Mouse (Mus musculus) forebrain, embryonic 11.5 days (tissue): ENCODE measurements around the gene Hirip3. TPM values are rescaled to one million over a fixed set of nuclear protein-coding genes. Genes with fewer than 3 reads are reported as not detected.

ENCODE experiments used
- ATAC-seq: fragments of 200-750 bp; cut with Nextera tagmentation; replicated peaks from 2 replicates; pipeline ENCODE4 v1.8.0; 2017; ENCODE audit warnings: moderate TSS enrichment; ENCODE audit not compliant: low FRiP score
- DNase-seq: peaks from one replicate; pipeline ENCODE4 v3.0.0-alpha.2; 2017; ENCODE audit warnings: low spot score
- H3K27ac ChIP-seq: fragments of 300-500 bp; sonication (generic); 2 replicates; pipeline ENCODE4 v1.5.1; 2014; ENCODE audit warnings: low read depth, low read length
- H3K27me3 ChIP-seq: fragments of 300-500 bp; sonication (generic); 2 replicates; pipeline ENCODE4 v1.6.1; 2014; ENCODE audit warnings: mild to moderate bottlenecking, low read length, mixed read lengths; ENCODE audit not compliant: control insufficient read depth, insufficient read depth
- H3K36me3 ChIP-seq: fragments of 300-500 bp; sonication (generic); 2 replicates; pipeline ENCODE4 v1.6.1; 2014; ENCODE audit warnings: mild to moderate bottlenecking, low read length, moderate library complexity, mixed read lengths; ENCODE audit not compliant: control insufficient read depth, insufficient read depth
- H3K4me1 ChIP-seq: fragments of 300-500 bp; sonication (generic); replicated peaks from 2 replicates; pipeline ENCODE4 v1.6.1; 2014; ENCODE audit warnings: low read length, mixed read lengths; ENCODE audit not compliant: control insufficient read depth, insufficient read depth
- H3K4me2 ChIP-seq: fragments of 300-500 bp; sonication (generic); 2 replicates; pipeline ENCODE4 v1.6.1; 2014; ENCODE audit warnings: low read depth, mild to moderate bottlenecking, low read length, moderate library complexity, mixed read lengths; ENCODE audit not compliant: severe bottlenecking
- H3K4me3 ChIP-seq: fragments of 300-500 bp; sonication (generic); 2 replicates; pipeline ENCODE4 v1.5.1; 2014; ENCODE audit warnings: low read depth, low read length
- H3K9ac ChIP-seq: fragments of 300-500 bp; sonication (generic); 2 replicates; pipeline ENCODE4 v1.6.1; 2014; ENCODE audit warnings: low read length
- H3K9me3 ChIP-seq: fragments of 300-500 bp; sonication (generic); 2 replicates; pipeline ENCODE4 v1.6.1; 2016; ENCODE audit warnings: low read length, mixed read lengths; ENCODE audit not compliant: control insufficient read depth
- WGBS: fragments of 180-500 bp; shearing (Covaris S2); extraction: QIAGEN DNeasy Blood & Tissue Kit; methylation state at CpG from one replicate; pipeline ENCODE4 v1.1.7; 2014; 5-methylcytosine and 5-hydroxymethylcytosine counted together
- polyA plus RNA-seq: library from polyadenylated mRNA; unstranded; fragments of >200 nt; fragmentation: Nextera tagmentation; extraction: Ambion mirVana; gene quantifications from 2 replicates; pipeline ENCODE4 v1.2.1, GENCODE M21; 2014

The Hirip3 gene
- polyA plus RNA-seq, 1 experiment from 2014 or later = 29.9 TPM

GRCm38 (mm10) chr7:126860987-126861386, 785 bp upstream of the Hirip3 start:
- H3K4me2 ChIP-seq = peak overlapping the region; percentile 72
- H3K9me3 ChIP-seq = no peaks in the 10 kb centered on the region
- peak overlapping the region; percentile 64 for H3K4me3 ChIP-seq
- H3K36me3 ChIP-seq = peaks cover 12% of the 10 kb centered on the region; the same call in 1 of the 2 replicates
- no peaks in the 10 kb centered on the region for H3K27me3 ChIP-seq
- H3K4me1 ChIP-seq = peaks cover 20% of the 10 kb centered on the region
- WGBS = 76% methylated on average over 5 of the region's 5 CpGs
- peak overlapping the region; percentile 87 for H3K9ac ChIP-seq
- no peak for DNase-seq
- no peak overlapping the region for H3K27ac ChIP-seq
- no peak for ATAC-seq

- Histone ChIP-seq H3K9ac (peak within 1 kb of the TSS; percentile 87), H3K9me3 (no peaks in the 10 kb centered on the region), H3K27ac (peak within 1 kb of the TSS; percentile 84), H3K4me3 (peak within 1 kb of the TSS; percentile 64), H3K27me3 (no peaks in the 10 kb centered on the region), H3K4me1 (peaks cover 20% of the 10 kb centered on the region), H3K4me2 (peak within 1 kb of the TSS; percentile 72), H3K36me3 (peaks cover 17% of the 10 kb centered on the region; the same call in 1 of the 2 replicates)
- WGBS = under 1% methylated on average over 41 of the region's 41 CpGs
- ATAC-seq (peak; percentile 76), DNase-seq (peak; percentile 96)
Observed at GRCm38 (mm10) chr7:126862147-126862784, 494 bp downstream of the Hirip3 start, which contains the start of gene Ino80e. TSS of gene Ino80e (minus strand) at chr7:126862377.

DNA sequence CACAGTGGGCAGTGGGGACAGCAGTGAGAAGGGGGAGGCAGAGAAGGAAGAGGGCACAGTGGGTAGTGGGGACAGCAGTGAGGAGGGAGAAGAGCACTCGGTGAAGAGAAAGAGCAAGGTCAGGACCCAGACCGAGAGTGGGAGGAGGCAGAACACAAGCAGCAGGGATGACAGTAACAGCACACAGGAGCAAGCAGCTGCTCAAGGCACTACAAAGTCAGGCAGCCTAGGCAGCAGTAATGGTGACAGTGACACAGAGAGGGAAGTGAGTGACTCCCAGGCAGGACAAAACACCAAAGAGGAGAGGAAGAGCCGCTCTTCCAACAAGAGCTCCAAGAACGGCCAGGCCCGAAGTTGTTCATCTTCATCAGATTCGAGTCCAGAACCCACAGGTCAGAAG, 2.0 kb downstream of the Hirip3 start:
- 71% methylated on average over 6 of the region's 6 CpGs for WGBS
- Histone ChIP-seq H3K36me3 (peaks cover 17% of the 10 kb centered on the region; the same call in 1 of the 2 replicates), H3K27ac (0 out of 2 replicates have a peak overlapping the region, but pooled peaks have one; percentile 7), H3K4me2 (peak overlapping the region; percentile 72), H3K9ac (peak overlapping the region; percentile 87), H3K27me3 (no peaks in the 10 kb centered on the region), H3K4me3 (peak overlapping the region; percentile 64), H3K4me1 (peaks cover 20% of the 10 kb centered on the region), H3K9me3 (no peaks in the 10 kb centered on the region)
- DNase-seq = no peak
- no peak for ATAC-seq

- no peak overlapping the region for H3K4me3 ChIP-seq
- WGBS = 89% methylated on average over 2 of the region's 2 CpGs
- peaks cover 16% of the 10 kb centered on the region for H3K4me1 ChIP-seq
- no peaks in the 10 kb centered on the region for H3K27me3 ChIP-seq
- no peak overlapping the region for H3K9ac ChIP-seq
- H3K27ac ChIP-seq = no peak overlapping the region
- H3K36me3 ChIP-seq = peaks cover 39% of the 10 kb centered on the region
- H3K4me2 ChIP-seq = no peak overlapping the region
- ATAC-seq (no peak), DNase-seq (no peak)
- H3K9me3 ChIP-seq = no peaks in the 10 kb centered on the region
Observed at GRCm38 (mm10) chr7:126867534-126867933, 5.8 kb downstream of the Hirip3 start.

DNA sequence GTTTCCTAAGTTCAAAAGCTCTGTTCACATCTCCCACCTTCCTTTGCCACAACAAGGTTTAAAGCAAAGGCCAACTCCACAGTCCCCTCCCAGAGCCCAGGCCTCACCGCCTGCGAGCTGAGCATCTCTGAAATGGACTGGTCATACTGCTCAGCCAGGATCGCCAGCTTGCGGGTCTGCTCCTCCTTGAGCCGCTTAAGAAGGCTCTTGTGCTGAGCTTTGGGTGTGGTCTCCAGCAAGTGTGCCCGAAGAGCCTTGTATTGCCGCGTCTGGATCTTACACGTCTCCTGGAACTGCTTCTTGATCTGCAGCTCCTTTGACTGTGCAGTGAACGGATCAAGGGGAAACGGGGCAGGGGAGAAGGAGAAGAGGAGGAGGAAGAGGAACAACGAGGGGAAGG, 6.2 kb downstream of the Hirip3 start:
- Histone ChIP-seq H3K9ac (no peak overlapping the region), H3K4me3 (no peak overlapping the region), H3K27me3 (no peaks in the 10 kb centered on the region), H3K36me3 (peaks cover 39% of the 10 kb centered on the region), H3K9me3 (no peaks in the 10 kb centered on the region), H3K4me2 (no peak overlapping the region), H3K4me1 (peaks cover 16% of the 10 kb centered on the region), H3K27ac (no peak overlapping the region)
- ATAC-seq = no peak
- no peak for DNase-seq
- WGBS = 90% methylated on average over 12 of the region's 12 CpGs

DNA sequence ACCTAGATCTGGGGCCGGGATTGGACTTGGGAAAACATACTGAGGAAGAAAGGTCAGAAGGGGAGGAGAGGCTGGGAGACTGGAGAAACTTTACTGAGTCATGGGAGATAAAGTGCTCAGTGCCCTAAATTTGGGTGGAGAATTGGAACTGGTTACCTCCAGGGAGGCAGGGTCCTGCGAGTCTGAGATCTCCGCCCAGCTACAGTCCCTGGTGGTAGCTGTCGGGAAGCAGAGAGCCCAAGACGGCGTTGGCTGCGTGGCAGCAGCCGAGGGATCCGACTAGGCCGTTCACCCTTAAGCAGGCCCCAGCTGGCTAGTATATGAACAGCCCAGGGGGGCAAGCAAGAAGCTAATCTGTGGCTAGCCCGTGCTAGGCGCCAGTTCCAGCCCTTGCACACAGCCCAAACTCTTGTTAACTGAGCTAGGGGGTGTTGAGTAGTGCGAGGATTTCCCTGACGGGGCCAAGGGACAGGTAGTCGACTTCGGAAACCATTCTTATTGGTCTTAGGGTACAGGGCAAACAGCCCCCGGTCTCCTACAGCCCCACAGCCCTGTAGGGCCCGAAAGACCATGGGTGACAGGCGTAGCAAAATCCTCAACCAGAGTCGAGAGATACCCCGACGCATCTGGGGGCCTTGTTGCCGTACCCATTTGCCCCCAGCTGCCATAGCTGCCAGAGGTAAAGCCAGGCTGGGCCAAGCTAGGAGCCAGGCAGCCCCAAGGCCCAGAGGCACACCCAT, 8.2 kb downstream of the Hirip3 start:
- Histone ChIP-seq H3K9ac (no peak overlapping the region), H3K4me2 (no peak overlapping the region), H3K4me1 (no peaks in the 10 kb centered on the region), H3K36me3 (peaks cover 43% of the 10 kb centered on the region), H3K27ac (no peak overlapping the region), H3K9me3 (no peaks in the 10 kb centered on the region), H3K27me3 (no peaks in the 10 kb centered on the region), H3K4me3 (no peak overlapping the region)
- ATAC-seq (no peak), DNase-seq (no peak)
- 93% methylated on average over 23 of the region's 23 CpGs for WGBS

- H3K9me3 ChIP-seq = no peaks in the 10 kb centered on the region
- no peak overlapping the region for H3K9ac ChIP-seq
- no peaks in the 10 kb centered on the region for H3K27me3 ChIP-seq
- H3K4me2 ChIP-seq = no peak overlapping the region
- DNase-seq (no peak), ATAC-seq (no peak)
- no peak overlapping the region for H3K4me3 ChIP-seq
- H3K27ac ChIP-seq = no peak overlapping the region
- peaks cover 37% of the 10 kb centered on the region for H3K36me3 ChIP-seq
- H3K4me1 ChIP-seq = no peaks in the 10 kb centered on the region
- 87% methylated on average over 2 of the region's 2 CpGs for WGBS
Observed at GRCm38 (mm10) chr7:126870520-126870891, 8.7 kb downstream of the Hirip3 start.

DNA sequence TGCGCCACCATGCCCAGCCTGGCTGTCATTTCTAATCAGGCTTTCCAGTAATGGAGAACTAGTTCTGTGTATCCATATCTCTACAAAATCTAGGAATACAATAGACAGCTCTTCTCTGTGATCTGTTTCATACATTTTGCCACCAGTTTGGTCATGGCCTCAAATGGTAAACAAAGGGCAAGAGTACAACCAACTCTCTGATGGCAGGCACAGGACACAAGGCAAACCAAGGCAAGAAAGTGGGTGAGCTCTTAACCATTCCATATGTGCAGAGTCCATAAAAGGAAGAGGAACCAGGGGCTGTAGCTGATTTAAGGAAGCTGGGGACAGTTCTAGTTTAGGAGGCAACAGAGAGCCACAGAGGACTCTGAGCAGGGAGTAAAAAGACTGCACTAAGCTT, 15.5 kb downstream of the Hirip3 start:
- WGBS = 97% methylated on average over 1 of the region's 1 CpGs
- no peak overlapping the region for H3K4me2 ChIP-seq
- no peak overlapping the region for H3K4me3 ChIP-seq
- no peak for DNase-seq
- ATAC-seq = no peak
- no peaks in the 10 kb centered on the region for H3K27me3 ChIP-seq
- no peak overlapping the region for H3K9ac ChIP-seq
- H3K9me3 ChIP-seq = no peaks in the 10 kb centered on the region
- peaks cover 7% of the 10 kb centered on the region; the same call in 1 of the 2 replicates for H3K4me1 ChIP-seq
- H3K36me3 ChIP-seq = peaks cover 33% of the 10 kb centered on the region
- no peak overlapping the region for H3K27ac ChIP-seq
